Mouse (Mus musculus) E14TG2a.4 (cell line): ENCODE measurements at regions not wholly inside any gene's neighbourhood (a gene's known extent, or its start where the extent isn't known, plus 50 kb on each side); places are given as distances from the start of the nearest gene placed in this dataset.

Experiments used
- H3K27me3 ChIP-seq: 2 replicates; pipeline ENCODE4 v1.6.1; 2014; ENCODE audit warnings: low read length, control low read depth; ENCODE audit not compliant: insufficient read depth
- H3K36me3 ChIP-seq: 2 replicates; pipeline ENCODE4 v1.6.1; 2014; ENCODE audit warnings: low read length, control low read depth; ENCODE audit not compliant: insufficient read depth
- H3K4me1 ChIP-seq: replicated peaks from 2 replicates; pipeline ENCODE4 v1.6.1; 2014; ENCODE audit warnings: low read depth, low read length, control low read depth
- H3K4me3 ChIP-seq: replicated peaks from 2 replicates; pipeline ENCODE4 v1.5.1; 2014; ENCODE audit warnings: mild to moderate bottlenecking, low read length
- H3K9me3 ChIP-seq: 2 replicates; pipeline ENCODE4 v1.6.1; 2014; ENCODE audit warnings: low read length, control low read depth
- CTCF ChIP-seq: conservative IDR thresholded peaks from 2 replicates; pipeline ENCODE4 v1.5.1; 2014; ENCODE audit warnings: low read length
- NANOG ChIP-seq: IDR thresholded peaks from 2 replicates; pipeline ENCODE4 v1.6.1; 2014; ENCODE audit warnings: borderline replicate concordance, low read length, mixed read lengths
- POU5F1 ChIP-seq: IDR thresholded peaks from 2 replicates; pipeline ENCODE4 v1.6.1; 2014; ENCODE audit warnings: low read length, borderline replicate concordance

GRCm38 (mm10) chr2:48412683-48413440, 401.0 kb upstream of the Acvr2a start:
- H3K27me3 ChIP-seq = no peaks in the 10 kb centered on the region
- H3K9me3 ChIP-seq = no peaks in the 10 kb centered on the region
- H3K4me1 ChIP-seq = 0 out of 2 replicates have a peak, but pooled peaks cover 5% of the 10 kb centered on the region
- no peaks in the 10 kb centered on the region for H3K36me3 ChIP-seq
- TF ChIP-seq CTCF = no peak
- TF ChIP-seq NANOG = no peak
- no peak for TF ChIP-seq POU5F1
- no peak overlapping the region for H3K4me3 ChIP-seq

GRCm38 (mm10) chr2:48414596-48415481, 399.1 kb upstream of the Acvr2a start:
- no peaks in the 10 kb centered on the region for H3K36me3 ChIP-seq
- H3K4me1 ChIP-seq = 0 out of 2 replicates have a peak, but pooled peaks cover 5% of the 10 kb centered on the region
- no peak overlapping the region for H3K4me3 ChIP-seq
- TF ChIP-seq NANOG = no peak
- no peak for TF ChIP-seq CTCF
- no peak for TF ChIP-seq POU5F1
- H3K9me3 ChIP-seq = no peaks in the 10 kb centered on the region
- no peaks in the 10 kb centered on the region for H3K27me3 ChIP-seq

GRCm38 (mm10) chr2:48416207-48416750, 397.6 kb upstream of the Acvr2a start:
- Histone ChIP-seq H3K27me3 (no peaks in the 10 kb centered on the region), H3K9me3 (no peaks in the 10 kb centered on the region), H3K4me1 (0 out of 2 replicates have a peak, but pooled peaks cover 5% of the 10 kb centered on the region), H3K4me3 (no peak overlapping the region), H3K36me3 (no peaks in the 10 kb centered on the region)
- no peak for TF ChIP-seq CTCF
- no peak for TF ChIP-seq NANOG
- TF ChIP-seq POU5F1 = no peak

- Histone ChIP-seq H3K9me3 (no peaks in the 10 kb centered on the region), H3K4me1 (0 out of 2 replicates have a peak, but pooled peaks cover 5% of the 10 kb centered on the region), H3K36me3 (no peaks in the 10 kb centered on the region), H3K4me3 (no peak overlapping the region), H3K27me3 (no peaks in the 10 kb centered on the region)
- no peak for TF ChIP-seq CTCF
- TF ChIP-seq NANOG = peak; percentile 51; the same call in 1 of the 2 replicates
Measured at GRCm38 (mm10) chr2:48417000-48417596, 396.8 kb upstream of the Acvr2a start.

GRCm38 (mm10) chr2:48420791-48421190, 393.1 kb upstream of the Acvr2a start:
- Histone ChIP-seq H3K9me3 (no peaks in the 10 kb centered on the region), H3K4me1 (peaks cover 9% of the 10 kb centered on the region; the same call in 1 of the 2 replicates), H3K27me3 (no peaks in the 10 kb centered on the region), H3K36me3 (no peaks in the 10 kb centered on the region), H3K4me3 (no peak overlapping the region)
- TF ChIP-seq CTCF (no peak), NANOG (no peak), POU5F1 (no peak)

GRCm38 (mm10) chr2:48423861-48424442, 390.0 kb upstream of the Acvr2a start:
- Histone ChIP-seq H3K36me3 (no peaks in the 10 kb centered on the region), H3K9me3 (no peaks in the 10 kb centered on the region), H3K4me1 (peaks cover 4% of the 10 kb centered on the region; the same call in 1 of the 2 replicates), H3K27me3 (no peaks in the 10 kb centered on the region), H3K4me3 (no peak overlapping the region)
- TF ChIP-seq NANOG (no peak), POU5F1 (no peak), CTCF (no peak)

GRCm38 (mm10) chr2:48424562-48424961, 389.3 kb upstream of the Acvr2a start:
- H3K27me3 ChIP-seq = no peaks in the 10 kb centered on the region
- H3K4me3 ChIP-seq = no peak overlapping the region
- no peaks in the 10 kb centered on the region for H3K36me3 ChIP-seq
- H3K9me3 ChIP-seq = no peaks in the 10 kb centered on the region
- TF ChIP-seq NANOG = no peak
- TF ChIP-seq CTCF = no peak
- TF ChIP-seq POU5F1 = no peak
- H3K4me1 ChIP-seq = peaks cover 4% of the 10 kb centered on the region; the same call in 1 of the 2 replicates
